Mouse (Mus musculus) heart, embryonic 14.5 days (tissue): ENCODE measurements at regions not wholly inside any gene's neighbourhood (a gene's known extent, or its start where the extent isn't known, plus 50 kb on each side); places are given as distances from the start of the nearest gene placed in this dataset.

Experiments used
- ATAC-seq: fragments of 200-750 bp; cut with Nextera tagmentation; 2 replicates; pipeline ENCODE4 v1.8.0; 2017; ENCODE audit warnings: low read depth, moderate TSS enrichment; ENCODE audit not compliant: insufficient number of reproducible peaks, insufficient read depth, low FRiP score
- H3K27ac ChIP-seq, 2 experiments: fragments of 200-500 bp in 1 of 2; fragments of 300-500 bp in 1 of 2; sonication (generic) in 1 of 2; replicated peaks in 1 of 2; 2 replicates each; pipeline ENCODE4 v1.5.1; 2012 to 2014; ENCODE audit warnings: low read depth in 2 of 2, low read length in 2 of 2, control low read depth in 1 of 2, mild to moderate bottlenecking in 1 of 2, mixed read lengths in 1 of 2; ENCODE audit not compliant: control insufficient read depth in 1 of 2, insufficient read depth in 1 of 2
- H3K27me3 ChIP-seq: fragments of 300-500 bp; sonication (generic); 2 replicates; pipeline ENCODE4 v1.6.1; 2014; ENCODE audit warnings: mild to moderate bottlenecking, low read length, control low read depth; ENCODE audit not compliant: control insufficient read depth, insufficient read depth
- H3K36me3 ChIP-seq: fragments of 300-500 bp; sonication (generic); 2 replicates; pipeline ENCODE4 v1.6.1; 2014; ENCODE audit warnings: mild to moderate bottlenecking, control low read depth, low read length, mixed read lengths; ENCODE audit not compliant: control insufficient read depth, insufficient read depth
- H3K4me1 ChIP-seq, 2 experiments: fragments of 200-500 bp in 1 of 2; fragments of 300-500 bp in 1 of 2; sonication (generic) in 1 of 2; 2 replicates each; pipeline ENCODE4 v1.6.1; 2012 to 2014; ENCODE audit warnings: low read length in 2 of 2, control low read depth in 1 of 2, mixed read lengths in 1 of 2; ENCODE audit not compliant: control insufficient read depth in 2 of 2, insufficient read depth in 2 of 2
- H3K4me2 ChIP-seq: fragments of 300-500 bp; sonication (generic); 2 replicates; pipeline ENCODE4 v1.6.1; 2014; ENCODE audit warnings: mild to moderate bottlenecking, low read length
- H3K4me3 ChIP-seq, 2 experiments: fragments of 200-500 bp in 1 of 2; fragments of 300-500 bp in 1 of 2; sonication (generic) in 1 of 2; 2 replicates each; pipeline ENCODE4 v1.5.1; 2012 to 2014; ENCODE audit warnings: low read length in 2 of 2, mild to moderate bottlenecking in 2 of 2, control low read depth in 1 of 2, low read depth in 1 of 2, moderate library complexity in 1 of 2; ENCODE audit not compliant: control insufficient read depth in 1 of 2, insufficient read depth in 1 of 2
- H3K9ac ChIP-seq: fragments of 300-500 bp; sonication (generic); 2 replicates; pipeline ENCODE4 v1.6.1; 2014; ENCODE audit warnings: mild to moderate bottlenecking, low read length
- H3K9me3 ChIP-seq: fragments of 300-500 bp; sonication (generic); 2 replicates; pipeline ENCODE4 v1.6.1; 2016; ENCODE audit warnings: low read length, control low read depth; ENCODE audit not compliant: control insufficient read depth
- WGBS: fragments of 180-500 bp; shearing (Covaris S2); extraction: QIAGEN DNeasy Blood & Tissue Kit; methylation state at CpG from one replicate; pipeline ENCODE4 v1.1.7; 2014; 5-methylcytosine and 5-hydroxymethylcytosine counted together

DNA sequence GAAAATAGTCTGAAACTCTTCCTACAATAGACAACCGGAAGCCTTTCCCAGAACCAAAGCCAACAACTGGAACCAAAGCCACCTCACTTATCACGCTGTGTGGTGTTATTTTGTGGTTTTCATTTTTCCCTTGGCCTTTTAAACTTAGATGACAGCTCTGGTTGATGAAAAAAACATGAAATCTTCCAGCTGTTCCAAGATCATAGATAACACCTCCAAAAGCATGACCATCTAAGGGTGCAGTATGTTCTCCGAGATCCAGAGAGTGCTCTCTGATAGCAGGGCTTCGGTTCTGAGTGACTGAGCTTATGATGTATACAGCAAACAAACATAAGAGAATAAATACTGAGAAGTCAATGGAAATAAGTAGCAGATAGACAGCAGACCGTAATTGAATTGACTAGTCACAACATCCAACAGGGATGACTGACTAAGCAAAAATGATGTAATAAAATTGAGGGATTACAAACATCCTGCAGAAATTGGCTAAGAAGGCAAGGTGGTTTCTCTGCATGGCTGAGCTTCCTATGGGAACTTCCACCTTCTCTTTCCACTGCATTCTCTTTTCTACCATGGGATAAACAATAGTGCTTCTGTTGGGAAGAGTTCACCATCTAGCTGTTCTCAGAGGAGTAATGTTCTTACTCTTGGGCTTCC, 74.8 kb upstream of the Akirin2 start:
- 79% methylated on average over 5 of the region's 5 CpGs for WGBS
- Histone ChIP-seq H3K27me3 (no peaks in the 10 kb centered on the region), H3K9ac (no peak overlapping the region), H3K4me3 (no peak overlapping the region), H3K27ac (no peak overlapping the region), H3K9me3 (no peaks in the 10 kb centered on the region), H3K4me2 (no peak overlapping the region), H3K36me3 (no peaks in the 10 kb centered on the region), H3K4me1 (no peaks in the 10 kb centered on the region)
- no peak for ATAC-seq

- H3K4me1 ChIP-seq: no peaks in the 10 kb centered on the region
- H3K4me2 ChIP-seq: no peak overlapping the region
- no peak overlapping the region for H3K9ac ChIP-seq
- ATAC-seq: no peak
- 74% methylated on average over 1 of the region's 1 CpGs for WGBS
- no peak overlapping the region for H3K4me3 ChIP-seq
- H3K27me3 ChIP-seq: no peaks in the 10 kb centered on the region
- H3K27ac ChIP-seq: no peak overlapping the region
- no peaks in the 10 kb centered on the region for H3K36me3 ChIP-seq
- no peaks in the 10 kb centered on the region; the same call in 1 of the 2 replicates for H3K9me3 ChIP-seq
Observed at GRCm38 (mm10) chr4:34484273-34484672, 66.5 kb upstream of the Akirin2 start.

DNA sequence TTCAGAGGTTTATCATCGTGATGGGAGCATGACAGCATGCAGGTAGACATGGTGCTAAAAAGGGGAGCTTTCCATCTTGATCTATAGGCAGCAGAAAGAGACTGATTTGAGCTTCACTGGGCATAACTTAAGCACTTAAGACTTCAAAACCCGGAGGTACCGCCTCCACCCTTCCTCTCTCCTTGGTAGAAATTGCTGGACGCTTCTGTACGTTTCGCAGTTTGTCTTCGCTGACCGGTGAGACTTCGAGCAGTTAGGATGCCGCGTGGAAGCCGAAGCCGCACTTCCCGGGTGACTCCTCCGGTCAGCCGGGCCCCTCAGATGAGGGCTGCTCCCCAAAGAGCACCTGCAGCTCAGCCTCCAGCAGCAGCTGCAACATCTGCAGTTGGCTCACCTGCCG, 65.2 kb upstream of the Akirin2 start:
- Histone ChIP-seq H3K4me2 (no peak overlapping the region), H3K4me1 (no peaks in the 10 kb centered on the region), H3K36me3 (no peaks in the 10 kb centered on the region), H3K4me3 (no peak overlapping the region), H3K27me3 (no peaks in the 10 kb centered on the region), H3K9ac (no peak overlapping the region), H3K27ac (no peak overlapping the region), H3K9me3 (no peaks in the 10 kb centered on the region; the same call in 1 of the 2 replicates)
- no peak for ATAC-seq
- 68% methylated on average over 17 of the region's 17 CpGs for WGBS

GRCm38 (mm10) chr4:34494961-34495723, 55.6 kb upstream of the Akirin2 start:
- ATAC-seq: no peak
- H3K27ac ChIP-seq: no peak overlapping the region
- 72% methylated on average over 10 of the region's 10 CpGs for WGBS
- no peaks in the 10 kb centered on the region for H3K4me1 ChIP-seq
- H3K4me2 ChIP-seq: no peak overlapping the region
- H3K27me3 ChIP-seq: no peaks in the 10 kb centered on the region
- no peak overlapping the region for H3K4me3 ChIP-seq
- no peaks in the 10 kb centered on the region for H3K9me3 ChIP-seq
- H3K9ac ChIP-seq: no peak overlapping the region
- H3K36me3 ChIP-seq: no peaks in the 10 kb centered on the region

DNA sequence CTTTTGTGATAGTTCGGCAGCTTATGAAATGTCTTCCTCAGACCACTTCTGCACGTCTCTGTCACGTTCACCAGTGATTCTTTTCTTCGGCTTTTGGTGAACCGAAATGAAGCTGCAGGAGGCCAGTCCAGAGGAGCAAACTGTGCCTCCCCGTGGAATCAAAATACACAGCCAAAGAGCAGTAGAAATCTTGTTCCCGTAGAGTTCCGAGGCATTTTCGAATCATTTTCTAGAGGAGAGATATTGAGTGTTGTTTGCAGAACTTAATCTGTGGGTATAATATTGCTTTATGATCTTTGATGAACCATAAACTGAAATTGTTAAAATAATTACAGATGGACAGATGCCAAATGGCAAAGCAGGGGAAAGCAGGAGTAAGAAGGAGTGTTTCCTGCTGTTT, 52.4 kb upstream of the Akirin2 start:
- H3K27ac ChIP-seq: no peak overlapping the region
- WGBS: 88% methylated on average over 9 of the region's 9 CpGs
- H3K36me3 ChIP-seq: no peaks in the 10 kb centered on the region
- no peaks in the 10 kb centered on the region for H3K4me1 ChIP-seq
- H3K9me3 ChIP-seq: no peaks in the 10 kb centered on the region
- no peak overlapping the region for H3K4me3 ChIP-seq
- no peak for ATAC-seq
- no peaks in the 10 kb centered on the region for H3K27me3 ChIP-seq
- no peak overlapping the region for H3K9ac ChIP-seq
- H3K4me2 ChIP-seq: no peak overlapping the region

DNA sequence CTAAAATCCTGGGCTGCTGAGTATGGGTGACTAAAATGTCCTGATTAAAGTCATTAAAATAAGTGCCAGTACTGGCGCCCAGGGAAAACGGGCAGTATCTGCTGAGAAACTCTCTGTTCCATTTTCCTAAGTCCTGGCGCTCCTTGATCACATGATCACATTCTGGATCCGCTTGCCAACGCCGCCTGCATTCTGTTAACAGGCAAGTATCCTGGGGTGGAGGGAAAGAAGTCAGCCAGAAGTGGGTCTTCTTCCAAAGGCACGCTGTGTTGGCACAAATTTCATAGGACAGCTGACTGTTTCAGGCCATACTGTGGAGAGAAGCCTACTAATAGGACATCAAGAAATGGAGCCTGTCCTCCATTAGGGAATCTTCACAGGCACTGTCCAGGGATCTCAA, 52.0 kb upstream of the Akirin2 start:
- H3K9me3 ChIP-seq: no peaks in the 10 kb centered on the region
- H3K27me3 ChIP-seq: no peaks in the 10 kb centered on the region
- H3K36me3 ChIP-seq: no peaks in the 10 kb centered on the region
- ATAC-seq: no peak
- 91% methylated on average over 7 of the region's 7 CpGs for WGBS
- H3K9ac ChIP-seq: no peak overlapping the region
- no peaks in the 10 kb centered on the region for H3K4me1 ChIP-seq
- H3K4me3 ChIP-seq: no peak overlapping the region
- H3K27ac ChIP-seq: no peak overlapping the region
- no peak overlapping the region for H3K4me2 ChIP-seq

DNA sequence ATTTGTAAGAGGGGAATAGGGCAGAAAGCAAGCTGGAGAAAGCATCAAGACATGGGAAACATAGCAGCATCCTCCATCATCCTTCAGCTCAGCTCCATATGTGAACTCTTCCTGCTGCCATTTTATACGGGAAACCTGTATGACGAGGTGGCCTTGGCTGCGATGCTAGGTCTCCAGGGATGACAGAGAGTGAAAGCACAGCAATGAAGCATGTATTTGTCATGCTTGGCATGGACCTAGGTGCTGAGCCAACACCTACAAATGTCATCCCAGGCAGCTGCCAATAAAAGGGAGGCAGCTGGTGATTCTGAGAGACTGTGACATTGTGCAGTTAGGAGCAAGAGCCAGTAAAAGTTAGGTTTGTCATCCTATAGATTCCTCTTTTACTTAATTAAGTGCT, 51.0 kb upstream of the Akirin2 start:
- H3K27me3 ChIP-seq: no peaks in the 10 kb centered on the region
- H3K36me3 ChIP-seq: no peaks in the 10 kb centered on the region
- no peak overlapping the region for H3K4me2 ChIP-seq
- H3K9me3 ChIP-seq: no peaks in the 10 kb centered on the region
- H3K9ac ChIP-seq: no peak overlapping the region
- no peaks in the 10 kb centered on the region for H3K4me1 ChIP-seq
- ATAC-seq: no peak
- H3K4me3 ChIP-seq: no peak overlapping the region
- WGBS: 88% methylated on average over 3 of the region's 3 CpGs
- no peak overlapping the region for H3K27ac ChIP-seq
